In the genomic region with DNA sequence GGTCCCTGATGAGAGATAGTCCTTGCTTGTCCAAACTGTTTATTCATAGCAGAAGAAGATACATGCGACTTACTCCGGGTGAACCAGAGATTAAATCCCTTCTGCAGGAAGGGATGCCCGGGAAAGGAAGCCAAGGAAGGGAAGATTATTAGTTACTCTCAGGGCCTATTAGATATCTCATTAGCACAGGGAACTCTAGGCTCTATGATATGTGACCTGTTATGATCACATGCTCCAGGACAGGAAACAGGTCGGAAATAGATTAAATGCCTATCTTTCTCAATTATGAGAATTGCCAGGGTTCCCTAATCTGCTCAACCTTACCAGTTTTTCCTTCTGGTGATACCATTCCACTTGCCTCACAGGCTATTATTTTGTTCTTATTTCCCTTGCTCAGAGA, we compare ENCODE assay signal across 1 mouse cellular context.
TF ChIP-seq lines count a peak whose summit lies in the region.

No protein-coding gene starts in this region.

TF ChIP-seq in MEL, 35 proteins besides CTCF, POLR2A, EP300 and RAD21 (continued from another document):
- TF ChIP-seq TCF12 (IDR thresholded peaks at IDR 0.05; ENCODE audit: low read depth, low read length) = peak; percentile 99
- peak; percentile 99 for TF ChIP-seq GATA1 (IDR thresholded peaks at IDR 0.05; ENCODE audit: low read depth, low read length)
- peak; percentile 93 for TF ChIP-seq ETS1 (IDR thresholded peaks at IDR 0.05; ENCODE audit: low read depth, low read length)
- TF ChIP-seq RCOR1 (IDR thresholded peaks at IDR 0.05; ENCODE audit: low read depth, low read length) = peak; percentile 90; the same call in 1 of the 2 replicates
- TF ChIP-seq UBTF (IDR thresholded peaks at IDR 0.05; ENCODE audit: borderline replicate concordance, insufficient read depth, low read depth, low read length) = no peak
- peak; percentile 77 for TF ChIP-seq BHLHE40 (IDR thresholded peaks at IDR 0.05; ENCODE audit: borderline replicate concordance, low read depth, low read length)
- TF ChIP-seq ZC3H11A (IDR thresholded peaks at IDR 0.05; ENCODE audit: low read depth, low read length) = no peak
- TF ChIP-seq KAT2A (conservative IDR thresholded peaks at IDR 0.05; ENCODE audit: low read depth, low read length) = 0 out of 2 replicates have a peak, but pooled peaks have one; percentile 17
- TF ChIP-seq USF1 (IDR thresholded peaks at IDR 0.05; ENCODE audit: low read depth, low read length) = peak; percentile 91
- TF ChIP-seq MEF2A (IDR thresholded peaks at IDR 0.05; ENCODE audit: extremely low read depth, insufficient replicate concordance, low read depth, low read length, poor library complexity, severe bottlenecking) = no peak
TF ChIP-seq in MEL: peak in this region for 20.
